Mouse (Mus musculus) olfactory bulb, adult 2 months (tissue): ENCODE data around the gene Ptgfrn.

Experiments
- CTCF ChIP-seq: fragments of 200-500 bp; IDR thresholded peaks from 2 replicates; pipeline ENCODE4 v1.5.1; 2012; ENCODE audit warnings: low read depth, mild to moderate bottlenecking, low read length, moderate library complexity; ENCODE audit not compliant: insufficient read depth
- POLR2A ChIP-seq: fragments of 200-500 bp; IDR thresholded peaks from 2 replicates; pipeline ENCODE4 v1.6.1; 2012; ENCODE audit warnings: mild to moderate bottlenecking, low read depth, low read length, moderate library complexity; ENCODE audit not compliant: insufficient read depth

DNA sequence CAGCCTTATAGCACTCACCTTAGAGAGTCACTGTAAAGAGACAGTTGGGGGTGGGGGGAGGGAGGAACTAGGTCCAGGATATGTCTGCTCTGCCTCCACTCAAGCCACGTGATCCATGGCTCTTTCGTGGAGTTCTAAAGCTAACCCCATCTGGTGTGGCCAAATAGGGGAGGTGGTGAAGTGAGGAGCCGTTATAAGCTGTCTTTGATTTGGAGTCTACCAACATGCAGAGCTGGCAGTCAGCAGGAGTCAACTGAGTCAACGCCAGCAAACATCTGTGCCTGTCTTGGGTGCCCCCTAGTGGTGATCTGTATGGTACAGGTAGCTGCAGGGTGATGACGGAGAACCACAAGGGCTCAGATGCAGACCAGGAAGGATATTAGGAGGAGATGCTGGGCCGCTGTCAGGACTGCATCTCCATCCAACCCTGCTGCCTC, 111.2 kb downstream of the Ptgfrn start:
- TF ChIP-seq POLR2A = no peak
- TF ChIP-seq CTCF = peak; percentile 42; the same call in 1 of the 2 replicates
